Mouse (Mus musculus) inflammation-experienced regulatory T-cells, adult 16 weeks (primary cell): ENCODE measurements around the gene Lrsam1. TPM values are rescaled to one million over a fixed set of nuclear protein-coding genes. Genes with fewer than 3 reads are reported as not detected.

Experiments
- polyA plus RNA-seq: library from polyadenylated mRNA; unstranded; fragments of 100-300 nt; shearing (Covaris generic); gene quantifications from one replicate; pipeline ENCODE4 v1.2.1, GENCODE M21; 2017

Lrsam1 gene
- 9.8 TPM for polyA plus RNA-seq

DNA sequence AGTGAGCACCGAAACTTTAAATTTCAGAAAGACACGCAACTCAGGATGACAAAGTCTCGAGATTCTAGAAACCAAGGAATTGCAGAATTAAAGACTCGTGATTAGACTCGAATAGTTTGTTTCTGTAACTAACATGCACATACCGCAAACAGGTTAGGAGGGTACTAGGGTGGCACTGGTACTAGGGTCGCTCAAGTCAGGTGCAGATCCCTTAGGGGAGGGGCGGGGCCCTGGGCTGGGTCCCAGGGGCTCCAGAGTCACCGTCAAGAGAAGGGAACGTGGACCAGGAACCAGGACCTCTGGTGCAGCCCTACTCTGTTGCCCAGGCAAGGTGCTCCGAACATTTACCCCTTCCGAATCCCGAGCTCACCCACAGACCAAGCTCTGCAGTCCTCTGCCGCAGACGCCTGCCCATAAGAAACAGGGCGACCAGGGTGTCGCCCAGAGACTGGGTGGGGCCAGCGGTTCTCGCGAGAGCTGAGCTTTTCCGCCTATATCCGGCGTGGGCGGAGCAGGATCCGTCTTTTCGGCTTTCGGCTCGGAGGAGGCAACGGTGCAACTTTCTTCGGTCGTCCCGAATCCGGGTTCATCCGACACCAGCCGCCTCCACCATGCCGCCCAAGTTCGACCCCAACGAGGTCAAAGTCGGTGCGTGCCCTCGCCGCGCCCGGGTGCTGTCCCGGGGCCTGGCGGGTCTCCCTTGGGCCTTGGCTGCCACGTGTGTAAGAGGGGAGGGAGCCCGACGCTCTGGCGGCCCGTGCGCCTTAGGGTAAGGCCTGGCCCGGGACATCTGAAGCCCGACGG is at the start of gene Lrsam1, which contains the start of gene Rpl12:
Gene Lrsam1 (minus strand): TSS at position 423 of the 804 bp plus-strand sequence.
Gene Rpl12 (plus strand): TSS at position 368 of the 804 bp plus-strand sequence.

DNA sequence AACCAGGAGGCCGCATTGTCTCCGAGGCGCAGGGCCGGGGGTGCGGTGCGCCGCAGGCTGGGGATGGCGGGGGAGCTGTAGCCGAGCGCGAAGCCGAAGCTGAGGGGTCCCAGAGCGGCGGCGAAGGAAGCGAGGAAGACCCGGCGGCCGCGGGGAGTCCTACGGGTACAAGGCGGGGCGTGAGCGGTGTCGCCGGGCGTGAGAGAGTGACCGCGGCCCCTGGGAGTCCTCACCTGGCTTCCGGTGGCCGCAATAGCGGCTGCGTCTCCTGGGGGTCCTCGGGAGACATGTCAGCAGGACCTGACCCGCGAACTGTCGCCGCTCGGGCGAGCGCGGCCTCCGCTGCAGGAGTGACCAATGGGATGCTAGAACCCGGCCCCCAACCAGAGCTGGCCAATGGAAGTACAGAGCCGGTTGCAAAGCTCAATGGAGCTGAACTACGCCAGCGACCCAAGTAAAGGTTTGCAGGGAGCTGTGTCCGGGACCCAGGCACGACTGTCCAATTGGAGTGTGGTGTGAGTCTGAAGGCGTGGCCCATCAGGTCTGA is 20.4 kb upstream of the Lrsam1 start, which contains the start of gene Slc2a8:
Gene Slc2a8 (minus strand): TSS at position 359 of the 547 bp plus-strand sequence.

DNA sequence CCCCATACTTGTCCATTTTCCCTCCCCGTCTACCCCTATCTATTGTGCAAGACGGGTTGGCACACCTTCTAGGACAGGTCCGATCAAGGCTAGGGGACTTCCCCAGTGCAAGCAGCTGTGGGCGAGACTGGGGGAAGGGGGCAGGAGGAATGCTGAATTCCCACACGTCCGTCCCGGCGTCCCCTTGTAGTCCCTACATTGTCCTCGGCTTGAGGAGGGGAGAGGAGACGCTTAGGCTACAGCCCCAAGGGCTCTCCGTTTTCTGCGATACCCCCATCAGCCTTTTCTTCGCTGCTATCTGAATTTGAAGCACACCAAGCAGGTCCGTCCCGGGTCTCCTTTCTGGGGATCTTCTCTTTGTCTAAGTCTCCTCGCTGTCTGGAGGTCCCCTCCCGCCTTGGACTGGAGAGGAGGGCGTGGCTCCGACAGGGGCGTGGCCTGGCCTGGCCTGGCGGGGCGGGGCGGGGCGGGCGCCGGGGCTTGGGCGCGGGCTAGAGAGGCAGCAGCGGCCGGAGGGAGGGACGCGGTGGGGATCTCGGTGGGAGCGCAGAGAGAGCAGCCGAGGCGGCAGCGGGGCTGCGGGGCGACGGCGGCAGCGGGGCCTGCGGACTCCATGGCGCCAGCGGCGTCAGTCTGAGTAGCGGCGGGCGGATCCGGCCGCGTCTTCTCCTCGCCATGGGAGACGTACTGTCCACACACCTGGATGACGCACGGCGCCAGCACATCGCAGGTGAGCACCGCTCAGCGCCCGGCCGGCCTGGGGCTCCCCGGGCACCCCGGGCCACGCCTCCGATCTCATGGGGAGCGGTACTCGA is 85.5 kb downstream of the Lrsam1 start, which contains the start of gene Fam129b:
Gene Fam129b (plus strand): TSS at position 440 of the 815 bp plus-strand sequence.

Other genes with a start within 250 kb of the Lrsam1 start
- gene Cdk9, start 248.5 kb downstream of the Lrsam1 start, polyA plus RNA-seq = 45.1 TPM
- gene Sh2d3c, start 240.6 kb downstream of the Lrsam1 start, polyA plus RNA-seq = 135 TPM
- 1.0 TPM for gene 6330409D20Rik, start 220.6 kb downstream of the Lrsam1 start, polyA plus RNA-seq
- 85.3 TPM for gene Tor2a, start 204.4 kb downstream of the Lrsam1 start, polyA plus RNA-seq
- 1.7 TPM for gene Ttc16, start 186.0 kb downstream of the Lrsam1 start, polyA plus RNA-seq
- gene Ptrh1, start 185.8 kb downstream of the Lrsam1 start, polyA plus RNA-seq = 6.9 TPM
- not detected for gene Cfap157, start 177.2 kb downstream of the Lrsam1 start, polyA plus RNA-seq
- 6.1 TPM for gene Stxbp1, start 114.4 kb downstream of the Lrsam1 start, polyA plus RNA-seq
- gene Fam129b, start 85.5 kb downstream of the Lrsam1 start, polyA plus RNA-seq = 1.3 TPM
- 37.4 TPM for gene Rpl12, start 55 bp downstream of the Lrsam1 start, polyA plus RNA-seq
- gene Slc2a8, start 20.5 kb upstream of the Lrsam1 start, polyA plus RNA-seq = 10.6 TPM
- gene Garnl3, start 170.0 kb upstream of the Lrsam1 start, polyA plus RNA-seq = 0.43 TPM